ENCODE assay signal across 16 mouse cellular contexts in genomic region chr5:135742156-135742555, GRCm38 (mm10). TPM values are rescaled to one million over a fixed set of nuclear protein-coding genes. Genes with fewer than 3 reads are reported as not detected.
DNase-seq lines count a peak whose midpoint lies in the region; ATAC-seq and TF ChIP-seq lines count a peak whose summit lies in the region.
"Had no signal": no experiment of that assay in that cellular context is flagged by ENCODE, and none has a peak within 500 bp of the region (broad histone marks: within the 10 kb centered on the region; RNA-seq: fewer than 3 reads in every experiment).

No protein-coding gene starts in this region.

- TF ChIP-seq EP300 in heart, adult 2 months (IDR thresholded peaks at IDR 0.05; ENCODE audit: insufficient read depth, low read depth, low read length) = no peak

- peaks cover 9% of the 10 kb centered on the region for H3K4me1 ChIP-seq in midbrain, embryonic 11.5 days (ENCODE audit: control insufficient read depth, insufficient read depth, low read length)
- peaks cover 8% of the 10 kb centered on the region; the same call in 1 of the 2 replicates for H3K4me1 ChIP-seq in midbrain, embryonic 14.5 days (ENCODE audit: control insufficient read depth, insufficient read depth, low read length)
- peaks cover 3% of the 10 kb centered on the region for H3K4me1 ChIP-seq in heart, adult 2 months (ENCODE audit: control insufficient read depth, insufficient read depth, low read length)

- DNase-seq in embryo, embryonic 10 days (ENCODE audit: low spot score) = peak; percentile 25
- DNase-seq in embryo, embryonic 9.5 days (ENCODE audit: extremely low spot score) = no peak
- DNase-seq in midbrain, embryonic 11.5 days (ENCODE audit: low spot score, missing footprints) = peak; percentile 72
- no peak for DNase-seq in midbrain, embryonic 14.5 days
- DNase-seq in induced T-regulatory cell, adult 2 months (ENCODE audit: low read depth) = peak; percentile 40
- DNase-seq in naive thymus-derived CD4-positive, alpha-beta T cell, adult 2 months (ENCODE audit: low read depth) = peak; percentile 19
- no peak for DNase-seq in heart, adult 2 months
- DNase-seq: B cell, adult 2 months; gastrocnemius, postnatal 10 days; lung, adult 2 months had no signal

- intact Hi-C loops in heart, adult 2 months (cut with DNase I) = loop anchor here (5.0 kb wide), 1 partner anchor 110 kb away; the partner anchor contains the start of gene Rhbdd2

- no peak overlapping the region for H3K4me3 ChIP-seq in midbrain, embryonic 11.5 days (ENCODE audit: low read depth, low read length)
- no peak overlapping the region for H3K4me3 ChIP-seq in midbrain, embryonic 14.5 days (replicated peaks; ENCODE audit: low read depth, low read length)
- H3K4me3 ChIP-seq in heart, adult 2 months = no peak overlapping the region
- H3K4me3 ChIP-seq: midbrain, embryonic 12.5 days had no signal

- TF ChIP-seq POLR2A in heart, adult 2 months (IDR thresholded peaks at IDR 0.05; ENCODE audit: insufficient read depth, low read depth, low read length) = no peak

- no peak overlapping the region for H3K27ac ChIP-seq in midbrain, embryonic 11.5 days (ENCODE audit: low read depth, low read length)
- no peak overlapping the region for H3K27ac ChIP-seq in midbrain, embryonic 14.5 days (replicated peaks; ENCODE audit: low read depth, low read length)
- no peak overlapping the region for H3K27ac ChIP-seq in heart, adult 2 months
- H3K27ac ChIP-seq: heart, embryonic 15.5 days; midbrain, embryonic 12.5 days had no signal

- no peak overlapping the region for H3K4me2 ChIP-seq in midbrain, embryonic 11.5 days
- H3K4me2 ChIP-seq in midbrain, embryonic 14.5 days (ENCODE audit: low read length) = no peak overlapping the region

- no peak for TF ChIP-seq CTCF in heart, adult 2 months (IDR thresholded peaks at IDR 0.05)

- H3K79me2 ChIP-seq in heart, adult 2 months (replicated peaks; ENCODE audit: control insufficient read depth, insufficient read depth, low read length) = no peaks in the 10 kb centered on the region

- H3K9ac ChIP-seq in midbrain, embryonic 11.5 days (ENCODE audit: low read length) = no peak overlapping the region
- no peak overlapping the region for H3K9ac ChIP-seq in midbrain, embryonic 14.5 days (replicated peaks; ENCODE audit: low read length)
- no peak overlapping the region for H3K9ac ChIP-seq in heart, adult 2 months (ENCODE audit: low read depth, low read length)
- H3K9ac ChIP-seq: heart, embryonic 15.5 days; midbrain, embryonic 12.5 days had no signal

- H3K27me3 ChIP-seq in midbrain, embryonic 11.5 days (ENCODE audit: control insufficient read depth, insufficient read depth, low read length) = no peaks in the 10 kb centered on the region
- no peaks in the 10 kb centered on the region for H3K27me3 ChIP-seq in midbrain, embryonic 14.5 days (ENCODE audit: control insufficient read depth, insufficient read depth, low read length)
- H3K27me3 ChIP-seq in heart, adult 2 months (ENCODE audit: control insufficient read depth, insufficient read depth, low read length) = no peaks in the 10 kb centered on the region
- H3K27me3 ChIP-seq: heart, embryonic 15.5 days had no signal

- no peaks in the 10 kb centered on the region; the same call in 1 of the 2 replicates for H3K9me3 ChIP-seq in midbrain, embryonic 11.5 days (ENCODE audit: control insufficient read depth, low read length)
- no peaks in the 10 kb centered on the region; the same call in 1 of the 2 replicates for H3K9me3 ChIP-seq in midbrain, embryonic 14.5 days (ENCODE audit: control insufficient read depth, low read length)
- H3K9me3 ChIP-seq: heart, embryonic 15.5 days had no signal

- 68% methylated on average over 10 of the region's 10 CpGs for WGBS in midbrain, embryonic 11.5 days
- 71% methylated on average over 10 of the region's 10 CpGs for WGBS in midbrain, embryonic 14.5 days
- WGBS in heart, adult 2 months = 60% methylated on average over 10 of the region's 10 CpGs

- no peak for ATAC-seq in midbrain, embryonic 11.5 days (ENCODE audit: low FRiP score)
- ATAC-seq in midbrain, embryonic 14.5 days (ENCODE audit: low FRiP score, low TSS enrichment) = no peak
- no peak for ATAC-seq in erythroblast, adult 5-6 weeks (replicated peaks; ENCODE audit: low FRiP score, poor library complexity, severe bottlenecking)
- ATAC-seq: forebrain, embryonic 14.5 days; intestine, postnatal 0 days had no signal

- H3K36me3 ChIP-seq in midbrain, embryonic 11.5 days (ENCODE audit: control insufficient read depth, insufficient read depth, low read length) = no peaks in the 10 kb centered on the region
- H3K36me3 ChIP-seq in midbrain, embryonic 14.5 days (ENCODE audit: control insufficient read depth, insufficient read depth, low read length) = peaks cover 35% of the 10 kb centered on the region
- H3K36me3 ChIP-seq in heart, adult 2 months (ENCODE audit: control insufficient read depth, insufficient read depth, low read length) = no peaks in the 10 kb centered on the region

RNA-seq across cellular contexts. Expression of gene Tmem120a, which starts 2.1 kb away (rescaled TPM):
- polyA plus RNA-seq in midbrain, embryonic 11.5 days (2014; fragmentation: Nextera tagmentation; extraction: Ambion mirVana) = 57.5 and 59.9 TPM in 2 replicates
- 76.8 and 79.8 TPM in 2 replicates for polyA plus RNA-seq in midbrain, embryonic 14.5 days (2014; fragmentation: Nextera tagmentation; extraction: Ambion mirVana)
- 0.58 and 5.4 TPM in 2 replicates for total RNA-seq in erythroblast, adult 5-6 weeks (2015; ENCODE audit: low replicate concordance)
- total RNA-seq in erythroblast, adult 5-6 weeks (2017; ENCODE audit: low replicate concordance) = 6.0 and 8.7 TPM in 2 replicates
- 10 to 100 TPM; 13.6 to 19.3 TPM for total RNA-seq in heart, adult 2 months (2021)
- 18.5 and 27.3 TPM in 2 replicates for polyA plus RNA-seq in heart, adult 2 months (2012; rRNA removed)

RNA-seq across cellular contexts. Expression of gene Styxl1, which starts 36.0 kb away (rescaled TPM):
- not detected in 2 replicates for polyA plus RNA-seq in midbrain, embryonic 11.5 days (2014; fragmentation: Nextera tagmentation; extraction: Ambion mirVana)
- polyA plus RNA-seq in midbrain, embryonic 14.5 days (2014; fragmentation: Nextera tagmentation; extraction: Ambion mirVana) = 0.23 and 0.63 TPM in 2 replicates
- not detected in 2 replicates for total RNA-seq in erythroblast, adult 5-6 weeks (2015; ENCODE audit: low replicate concordance)
- not detected in 2 replicates for total RNA-seq in erythroblast, adult 5-6 weeks (2017; ENCODE audit: low replicate concordance)
- total RNA-seq in heart, adult 2 months (2021) = not detected
- 0.20 TPM in 1 of 2 replicates, not detected in the other for polyA plus RNA-seq in heart, adult 2 months (2012; rRNA removed)
- total RNA-seq: gastrocnemius, postnatal 10 days; left cerebral cortex, postnatal 36 days had no signal

RNA-seq across cellular contexts. Expression of gene Mdh2, which starts 36.1 kb away (rescaled TPM):
- polyA plus RNA-seq in midbrain, embryonic 11.5 days (2014; fragmentation: Nextera tagmentation; extraction: Ambion mirVana) = 562 and 580 TPM in 2 replicates
- 573 and 587 TPM in 2 replicates for polyA plus RNA-seq in midbrain, embryonic 14.5 days (2014; fragmentation: Nextera tagmentation; extraction: Ambion mirVana)
- 106 and 152 TPM in 2 replicates for total RNA-seq in erythroblast, adult 5-6 weeks (2015; ENCODE audit: low replicate concordance)
- total RNA-seq in erythroblast, adult 5-6 weeks (2017; ENCODE audit: low replicate concordance) = 47.2 and 55.1 TPM in 2 replicates
- total RNA-seq in heart, adult 2 months (2021) = 1,000 to 10,000 TPM; 1,645 to 1,928 TPM
- polyA plus RNA-seq in heart, adult 2 months (2012; rRNA removed) = 2,909 and 3,459 TPM in 2 replicates

Comparison
In these comparisons a context has a peak if more than half of its experiments do, and no peak if none do; other contexts are left out.
1. DNase-seq: peak in embryo, embryonic 10 days (single experiment), midbrain, embryonic 11.5 days (single experiment), induced T-regulatory cell, adult 2 months (single experiment) and naive thymus-derived CD4-positive, alpha-beta T cell, adult 2 months (single experiment); none in embryo, embryonic 9.5 days (single experiment), midbrain, embryonic 14.5 days (single experiment) and heart, adult 2 months (0 of 2).